Mouse (Mus musculus) hindbrain, embryonic 15.5 days (tissue): ENCODE results near the gene Gm20379. TPM values are rescaled to one million over a fixed set of nuclear protein-coding genes. Genes with fewer than 3 reads are reported as not detected.

Experiments used
- ATAC-seq: fragments of 200-750 bp; cut with Nextera tagmentation; 2 replicates; pipeline ENCODE4 v1.8.0; 2017; ENCODE audit warnings: low read depth, moderate number of reproducible peaks, moderate TSS enrichment; ENCODE audit not compliant: low FRiP score
- H3K27ac ChIP-seq: fragments of 300-500 bp; sonication (generic); replicated peaks from 2 replicates; pipeline ENCODE4 v1.5.1; 2015; ENCODE audit warnings: mild to moderate bottlenecking, inconsistent platforms
- H3K27me3 ChIP-seq: fragments of 300-500 bp; sonication (generic); 2 replicates; pipeline ENCODE4 v1.6.1; 2015; ENCODE audit warnings: control low read depth, inconsistent platforms
- H3K36me3 ChIP-seq: fragments of 300-500 bp; sonication (generic); 2 replicates; pipeline ENCODE4 v1.6.1; 2015; ENCODE audit warnings: control low read depth, inconsistent platforms
- H3K4me1 ChIP-seq: fragments of 300-500 bp; sonication (generic); replicated peaks from 2 replicates; pipeline ENCODE4 v1.6.1; 2015; ENCODE audit warnings: control low read depth, inconsistent platforms
- H3K4me2 ChIP-seq: fragments of 300-500 bp; sonication (generic); 2 replicates; pipeline ENCODE4 v1.6.1; 2015; ENCODE audit warnings: moderate library complexity, mild to moderate bottlenecking, inconsistent platforms
- H3K4me3 ChIP-seq: fragments of 300-500 bp; sonication (generic); 2 replicates; pipeline ENCODE4 v1.5.1; 2015; ENCODE audit warnings: mild to moderate bottlenecking, inconsistent platforms
- H3K9ac ChIP-seq: fragments of 300-500 bp; sonication (generic); 2 replicates; pipeline ENCODE4 v1.6.1; 2015; ENCODE audit warnings: inconsistent platforms
- H3K9me3 ChIP-seq: fragments of 300-500 bp; sonication (generic); 2 replicates; pipeline ENCODE4 v1.6.1; 2016; ENCODE audit warnings: control low read depth, inconsistent platforms
- WGBS: fragments of 180-500 bp; shearing (Covaris S2); methylation state at CpG from one replicate; pipeline ENCODE4 v1.1.7; 2015; 5-methylcytosine and 5-hydroxymethylcytosine counted together
- polyA plus RNA-seq: library from polyadenylated mRNA; unstranded; fragments of >200 nt; fragmentation: Nextera tagmentation; extraction: Ambion mirVana; gene quantifications from 2 replicates; pipeline ENCODE4 v1.2.1, GENCODE M21; 2015

The Gm20379 gene
- 0.74 and 0.88 TPM in 2 replicates for polyA plus RNA-seq

GRCm38 (mm10) chr13:92305680-92306079 lies at the start of gene Gm20379:
TSS of gene Gm20379 (plus strand) at chr13:92305980.
- no peak for ATAC-seq
- Histone ChIP-seq H3K9me3 (no peaks in the 10 kb centered on the region), H3K27me3 (no peaks in the 10 kb centered on the region), H3K4me1 (no peaks in the 10 kb centered on the region), H3K27ac (no peak within 1 kb of the TSS), H3K9ac (no peak within 1 kb of the TSS), H3K4me3 (no peak within 1 kb of the TSS), H3K36me3 (peaks cover 15% of the 10 kb centered on the region; the same call in 1 of the 2 replicates), H3K4me2 (no peak within 1 kb of the TSS)
- 96% methylated on average over 11 of the region's 11 CpGs for WGBS

- Histone ChIP-seq H3K4me3 (no peak overlapping the region), H3K9ac (no peak overlapping the region), H3K9me3 (no peaks in the 10 kb centered on the region), H3K4me2 (no peak overlapping the region), H3K27me3 (no peaks in the 10 kb centered on the region), H3K36me3 (no peaks in the 10 kb centered on the region), H3K4me1 (no peaks in the 10 kb centered on the region), H3K27ac (no peak overlapping the region)
- no peak for ATAC-seq
- 92% methylated on average over 5 of the region's 5 CpGs for WGBS
Measured at GRCm38 (mm10) chr13:92261329-92261728, 44.5 kb upstream of the Gm20379 start.

GRCm38 (mm10) chr13:92263566-92263965 lies 42.2 kb upstream of the Gm20379 start:
- Histone ChIP-seq H3K9me3 (no peaks in the 10 kb centered on the region), H3K36me3 (no peaks in the 10 kb centered on the region), H3K27me3 (no peaks in the 10 kb centered on the region), H3K27ac (no peak overlapping the region), H3K9ac (no peak overlapping the region), H3K4me1 (no peaks in the 10 kb centered on the region), H3K4me3 (no peak overlapping the region), H3K4me2 (no peak overlapping the region)
- 84% methylated on average over 6 of the region's 6 CpGs for WGBS
- no peak for ATAC-seq

- Histone ChIP-seq H3K9me3 (no peaks in the 10 kb centered on the region), H3K4me3 (no peak overlapping the region), H3K4me2 (no peak overlapping the region), H3K4me1 (no peaks in the 10 kb centered on the region), H3K27ac (no peak overlapping the region), H3K9ac (no peak overlapping the region), H3K36me3 (no peaks in the 10 kb centered on the region), H3K27me3 (no peaks in the 10 kb centered on the region)
- 91% methylated on average over 3 of the region's 3 CpGs for WGBS
- ATAC-seq = no peak
Measured at GRCm38 (mm10) chr13:92267076-92267475, 38.7 kb upstream of the Gm20379 start.

- 74% methylated on average over 14 of the region's 14 CpGs for WGBS
- no peak overlapping the region for H3K27ac ChIP-seq
Measured at GRCm38 (mm10) chr13:92274274-92275198, 31.2 kb upstream of the Gm20379 start.

GRCm38 (mm10) chr13:92275292-92275691 lies 30.5 kb upstream of the Gm20379 start:
- ATAC-seq = no peak
- Histone ChIP-seq H3K27ac (no peak overlapping the region), H3K9me3 (no peaks in the 10 kb centered on the region), H3K4me3 (no peak overlapping the region), H3K36me3 (no peaks in the 10 kb centered on the region), H3K4me2 (no peak overlapping the region), H3K9ac (no peak overlapping the region), H3K27me3 (no peaks in the 10 kb centered on the region), H3K4me1 (no peaks in the 10 kb centered on the region)
- WGBS = 94% methylated on average over 9 of the region's 9 CpGs

More at GRCm38 (mm10) chr13:92274274-92275198, 31.2 kb upstream of the Gm20379 start:
- Histone ChIP-seq H3K27me3 (no peaks in the 10 kb centered on the region), H3K9ac (no peak overlapping the region), H3K4me2 (no peak overlapping the region), H3K36me3 (no peaks in the 10 kb centered on the region), H3K9me3 (no peaks in the 10 kb centered on the region), H3K4me1 (no peaks in the 10 kb centered on the region), H3K4me3 (no peak overlapping the region)
- peak; percentile 65 for ATAC-seq

- Histone ChIP-seq H3K4me2 (no peak overlapping the region), H3K9me3 (no peaks in the 10 kb centered on the region), H3K9ac (no peak overlapping the region), H3K4me3 (no peak overlapping the region), H3K36me3 (0 out of 2 replicates have a peak, but pooled peaks cover 5% of the 10 kb centered on the region), H3K27me3 (no peaks in the 10 kb centered on the region), H3K4me1 (no peaks in the 10 kb centered on the region), H3K27ac (no peak overlapping the region)
- no peak for ATAC-seq
- WGBS = 89% methylated on average over 2 of the region's 2 CpGs
Measured at GRCm38 (mm10) chr13:92277027-92277426, 28.8 kb upstream of the Gm20379 start.

GRCm38 (mm10) chr13:92291605-92292004 lies 14.2 kb upstream of the Gm20379 start:
- Histone ChIP-seq H3K4me2 (no peak overlapping the region), H3K36me3 (no peaks in the 10 kb centered on the region), H3K27ac (no peak overlapping the region), H3K9ac (no peak overlapping the region), H3K4me1 (no peaks in the 10 kb centered on the region), H3K27me3 (no peaks in the 10 kb centered on the region), H3K4me3 (no peak overlapping the region), H3K9me3 (no peaks in the 10 kb centered on the region)
- WGBS = 70% methylated on average over 4 of the region's 4 CpGs
- no peak for ATAC-seq

- 0 out of 2 replicates have a peak, but pooled peaks cover 7% of the 10 kb centered on the region for H3K36me3 ChIP-seq
- H3K27ac ChIP-seq = no peak overlapping the region
- H3K27me3 ChIP-seq = no peaks in the 10 kb centered on the region
- no peak overlapping the region for H3K9ac ChIP-seq
- 89% methylated on average over 5 of the region's 5 CpGs for WGBS
- no peak for ATAC-seq
- H3K4me3 ChIP-seq = no peak overlapping the region
- H3K9me3 ChIP-seq = no peaks in the 10 kb centered on the region
- no peak overlapping the region for H3K4me2 ChIP-seq
- no peaks in the 10 kb centered on the region for H3K4me1 ChIP-seq
Measured at GRCm38 (mm10) chr13:92293883-92294282, 11.9 kb upstream of the Gm20379 start.

- Histone ChIP-seq H3K4me3 (no peak overlapping the region), H3K9ac (no peak overlapping the region), H3K4me2 (no peak overlapping the region), H3K27me3 (no peaks in the 10 kb centered on the region), H3K36me3 (peaks cover 11% of the 10 kb centered on the region; the same call in 1 of the 2 replicates), H3K27ac (no peak overlapping the region), H3K4me1 (no peaks in the 10 kb centered on the region), H3K9me3 (no peaks in the 10 kb centered on the region)
- ATAC-seq = no peak
- WGBS = 97% methylated on average over 4 of the region's 4 CpGs
Measured at GRCm38 (mm10) chr13:92296490-92296889, 9.3 kb upstream of the Gm20379 start.

- no peaks in the 10 kb centered on the region for H3K4me1 ChIP-seq
- peaks cover 11% of the 10 kb centered on the region; the same call in 1 of the 2 replicates for H3K36me3 ChIP-seq
- H3K9me3 ChIP-seq = no peaks in the 10 kb centered on the region
- H3K4me2 ChIP-seq = no peak overlapping the region
- H3K27ac ChIP-seq = no peak overlapping the region
- ATAC-seq = no peak
- WGBS = 76% methylated on average over 2 of the region's 2 CpGs
- H3K9ac ChIP-seq = no peak overlapping the region
- H3K27me3 ChIP-seq = no peaks in the 10 kb centered on the region
- no peak overlapping the region for H3K4me3 ChIP-seq
Measured at GRCm38 (mm10) chr13:92297021-92297420, 8.8 kb upstream of the Gm20379 start.

- no peak for ATAC-seq
Measured at GRCm38 (mm10) chr13:92299522-92299921, 6.3 kb upstream of the Gm20379 start.

More at GRCm38 (mm10) chr13:92299522-92299921, 6.3 kb upstream of the Gm20379 start:
- no peak overlapping the region for H3K9ac ChIP-seq
- no peak overlapping the region for H3K27ac ChIP-seq
- H3K4me1 ChIP-seq = no peaks in the 10 kb centered on the region
- no peak overlapping the region for H3K4me3 ChIP-seq
- H3K27me3 ChIP-seq = no peaks in the 10 kb centered on the region
- H3K36me3 ChIP-seq = peaks cover 11% of the 10 kb centered on the region; the same call in 1 of the 2 replicates
- WGBS = 93% methylated on average over 1 of the region's 1 CpGs
- H3K9me3 ChIP-seq = no peaks in the 10 kb centered on the region
- no peak overlapping the region for H3K4me2 ChIP-seq
